ENCODE assay signal across 9 mouse cellular contexts in the genomic region with DNA sequence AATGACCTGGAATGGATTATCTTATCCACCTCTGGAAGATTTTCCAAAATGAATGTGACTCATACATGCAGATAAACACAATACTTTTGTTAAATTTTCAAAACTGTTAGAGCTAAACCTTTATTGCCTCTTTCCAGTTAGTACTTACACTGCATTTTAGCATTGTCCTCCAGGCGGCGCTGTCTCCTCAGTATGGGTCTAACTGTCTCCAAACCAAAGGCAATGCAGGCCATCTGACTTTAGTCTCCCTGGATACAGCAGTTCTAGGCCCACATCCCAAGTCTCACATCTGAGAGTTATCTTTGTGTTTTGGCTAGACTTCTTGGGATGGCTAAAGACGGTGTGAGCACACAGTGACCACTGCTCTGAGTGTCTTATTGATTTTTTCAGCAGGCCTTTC.
DNase-seq lines count a peak whose midpoint lies in the region; ATAC-seq and TF ChIP-seq lines count a peak whose summit lies in the region.
"Had no signal": no experiment of that assay in that cellular context is flagged by ENCODE, and none has a peak within 500 bp of the region (broad histone marks: within the 10 kb centered on the region; RNA-seq: fewer than 3 reads in every experiment).

No protein-coding gene starts in this region.

- H3K4me3 ChIP-seq in ES-Bruce4 (ENCODE audit: low read depth, low read length): no peak overlapping the region
- H3K4me3 ChIP-seq: limb, embryonic 13.5 days had no signal

- DNase-seq in adrenal gland, adult (ENCODE audit: inconsistent age in 2 of 2, low spot score in 1 of 2): peak; percentile 71 to 94
- DNase-seq in layer of hippocampus, adult 8-10 months (ENCODE audit: low spot score in 2 of 2): peak; percentile 66 to 80
- peak; percentile 54 for DNase-seq in lung, postnatal 25 days (ENCODE audit: low spot score)
- peak; percentile 84 for DNase-seq in right cerebral cortex, postnatal 4 days

- H3K9ac ChIP-seq in ES-Bruce4 (ENCODE audit: low read depth, poor library complexity, severe bottlenecking): no peak overlapping the region
- H3K9ac ChIP-seq: limb, embryonic 13.5 days had no signal

- H3K4me1 ChIP-seq in ES-Bruce4 (ENCODE audit: control insufficient read depth, insufficient read depth, low read length): no peaks in the 10 kb centered on the region
- H3K4me1 ChIP-seq: limb, embryonic 13.5 days had no signal

- TF ChIP-seq EP300 in ES-Bruce4 (IDR thresholded peaks at IDR 0.05; ENCODE audit: insufficient read depth, low read depth, low read length): no peak

- 0 out of 2 replicates have a peak, but pooled peaks cover 3% of the 10 kb centered on the region for H3K9me3 ChIP-seq in ES-Bruce4 (replicated peaks; ENCODE audit: control insufficient read depth, insufficient read depth, low read length, poor library complexity, severe bottlenecking)
- H3K9me3 ChIP-seq: limb, embryonic 13.5 days had no signal

- H3K27me3 ChIP-seq in ES-Bruce4 (ENCODE audit: control insufficient read depth, insufficient read depth, low read length, poor library complexity, severe bottlenecking): no peaks in the 10 kb centered on the region
- H3K27me3 ChIP-seq: limb, embryonic 13.5 days had no signal

- peak; percentile 46 for TF ChIP-seq CTCF in ES-Bruce4 (IDR thresholded peaks at IDR 0.05; ENCODE audit: low read depth, low read length)

- peak; percentile 78 for ATAC-seq in common myeloid progenitor, adult 5-6 weeks (replicated peaks; ENCODE audit: low read depth, poor library complexity, severe bottlenecking)
- peak; percentile 79 for ATAC-seq in granulocyte monocyte progenitor cell, adult 5-6 weeks (replicated peaks; ENCODE audit: poor library complexity, severe bottlenecking)
- no peak for ATAC-seq in megakaryocyte, adult 5-6 weeks (ENCODE audit: poor library complexity, severe bottlenecking)

- no peaks in the 10 kb centered on the region for H3K36me3 ChIP-seq in ES-Bruce4 (ENCODE audit: control insufficient read depth, insufficient read depth, low read length, poor library complexity, severe bottlenecking)
- H3K36me3 ChIP-seq: limb, embryonic 13.5 days had no signal

- no peak for TF ChIP-seq POLR2A in ES-Bruce4 (IDR thresholded peaks at IDR 0.05; ENCODE audit: insufficient read depth, low read length)

- no peak overlapping the region for H3K27ac ChIP-seq in ES-Bruce4 (ENCODE audit: insufficient read depth, low read length)
- H3K27ac ChIP-seq: limb, embryonic 13.5 days had no signal
